Comparison of ENCODE assay signal across 9 mouse cellular contexts in the genomic region with DNA sequence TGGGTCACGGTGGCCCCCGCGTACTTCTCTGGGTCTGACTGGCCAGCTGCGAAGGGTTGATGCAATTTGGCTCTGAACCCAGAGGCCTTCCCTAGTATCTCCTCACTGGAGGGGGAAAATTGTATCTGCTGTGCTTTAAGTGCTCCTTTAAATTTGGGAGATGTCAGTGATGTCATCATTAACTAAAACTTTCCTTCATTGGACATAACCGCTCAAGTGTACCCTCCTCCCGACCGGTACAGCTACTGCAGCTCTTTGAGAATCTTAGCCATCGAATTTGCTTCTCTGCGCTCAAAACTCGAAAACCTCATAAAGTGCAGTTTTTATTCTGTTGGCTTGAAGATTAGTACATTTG. TPM values are rescaled to one million over a fixed set of nuclear protein-coding genes. Genes with fewer than 3 reads are reported as not detected.
DNase-seq lines count a peak whose midpoint lies in the region; ATAC-seq lines count a peak whose summit lies in the region.
"Had no signal": no experiment of that assay in that cellular context is flagged by ENCODE, and none has a peak within 500 bp of the region (broad histone marks: within the 10 kb centered on the region; RNA-seq: fewer than 3 reads in every experiment).

No protein-coding gene starts in this region.

- no peak overlapping the region for H3K27ac ChIP-seq in kidney, embryonic 15.5 days
- peak overlapping the region; percentile 73; the same call in 1 of the 2 replicates for H3K27ac ChIP-seq in embryonic facial prominence, embryonic 10.5 days (replicated peaks)
- no peak overlapping the region for H3K27ac ChIP-seq in hindbrain, embryonic 11.5 days (ENCODE audit: low read depth, low read length)
- peak overlapping the region; percentile 77 for H3K27ac ChIP-seq in midbrain, embryonic 12.5 days (replicated peaks)

- DNase-seq in kidney, adult 9 months, result no peak
- DNase-seq in embryonic facial prominence, embryonic 10.5 days (ENCODE audit: low spot score), result no peak
- no peak for DNase-seq in hindbrain, embryonic 11.5 days (ENCODE audit: low spot score)
- no peak for DNase-seq in urinary bladder, postnatal 10 days (ENCODE audit: low spot score)
- no peak for DNase-seq in spleen, adult 12 weeks (ENCODE audit: low spot score)
- DNase-seq in right cerebral cortex, postnatal 14 days, result no peak

- peaks cover 29% of the 10 kb centered on the region for H3K27me3 ChIP-seq in kidney, embryonic 15.5 days
- H3K27me3 ChIP-seq in embryonic facial prominence, embryonic 10.5 days (replicated peaks; ENCODE audit: low read depth, poor library complexity, severe bottlenecking), result peaks cover 28% of the 10 kb centered on the region
- H3K27me3 ChIP-seq in hindbrain, embryonic 11.5 days (ENCODE audit: control insufficient read depth, insufficient read depth, low read length), result no peaks in the 10 kb centered on the region
- H3K27me3 ChIP-seq in midbrain, embryonic 12.5 days, result peaks cover 8% of the 10 kb centered on the region

- 0 out of 2 replicates have a peak overlapping the region, but pooled peaks have one; percentile 36 for H3K9ac ChIP-seq in kidney, embryonic 15.5 days
- H3K9ac ChIP-seq in hindbrain, embryonic 11.5 days (ENCODE audit: low read depth, low read length), result peak overlapping the region; percentile 72
- H3K9ac ChIP-seq in midbrain, embryonic 12.5 days (replicated peaks), result peak overlapping the region; percentile 78

- WGBS in kidney, embryonic 15.5 days, result 21% methylated on average over 10 of the region's 10 CpGs
- WGBS in embryonic facial prominence, embryonic 10.5 days, result 29% methylated on average over 10 of the region's 10 CpGs
- 23% methylated on average over 10 of the region's 10 CpGs for WGBS in hindbrain, embryonic 11.5 days
- 26% methylated on average over 8 of the region's 10 CpGs for WGBS in midbrain, embryonic 12.5 days

- peak overlapping the region; percentile 63 for H3K4me3 ChIP-seq in kidney, embryonic 15.5 days (replicated peaks)
- peak overlapping the region; percentile 72 for H3K4me3 ChIP-seq in embryonic facial prominence, embryonic 10.5 days
- H3K4me3 ChIP-seq in hindbrain, embryonic 11.5 days (ENCODE audit: low read depth, low read length), result peak overlapping the region; percentile 65
- peak overlapping the region; percentile 73 for H3K4me3 ChIP-seq in midbrain, embryonic 12.5 days

- H3K4me1 ChIP-seq in kidney, embryonic 15.5 days, result peaks cover 9% of the 10 kb centered on the region; the same call in 1 of the 2 replicates
- peaks cover 5% of the 10 kb centered on the region; the same call in 1 of the 2 replicates for H3K4me1 ChIP-seq in embryonic facial prominence, embryonic 10.5 days
- H3K4me1 ChIP-seq in hindbrain, embryonic 11.5 days (replicated peaks; ENCODE audit: control insufficient read depth, insufficient read depth, low read length), result no peaks in the 10 kb centered on the region
- no peaks in the 10 kb centered on the region; the same call in 1 of the 2 replicates for H3K4me1 ChIP-seq in midbrain, embryonic 12.5 days

- peak overlapping the region; percentile 98 for H3K4me2 ChIP-seq in kidney, embryonic 15.5 days
- peak overlapping the region; percentile 89 for H3K4me2 ChIP-seq in hindbrain, embryonic 11.5 days (replicated peaks; ENCODE audit: low read depth, low read length)
- peak overlapping the region; percentile 91 for H3K4me2 ChIP-seq in midbrain, embryonic 12.5 days (replicated peaks)

- H3K9me3 ChIP-seq in kidney, embryonic 15.5 days (replicated peaks), result no peaks in the 10 kb centered on the region
- H3K9me3 ChIP-seq in embryonic facial prominence, embryonic 10.5 days, result no peaks in the 10 kb centered on the region
- no peaks in the 10 kb centered on the region for H3K9me3 ChIP-seq in hindbrain, embryonic 11.5 days (ENCODE audit: control insufficient read depth, low read length)
- no peaks in the 10 kb centered on the region for H3K9me3 ChIP-seq in midbrain, embryonic 12.5 days

- H3K36me3 ChIP-seq in kidney, embryonic 15.5 days, result no peaks in the 10 kb centered on the region
- no peaks in the 10 kb centered on the region for H3K36me3 ChIP-seq in embryonic facial prominence, embryonic 10.5 days (replicated peaks)
- H3K36me3 ChIP-seq in hindbrain, embryonic 11.5 days (ENCODE audit: control insufficient read depth, insufficient read depth, low read length), result no peaks in the 10 kb centered on the region
- H3K36me3 ChIP-seq in midbrain, embryonic 12.5 days, result no peaks in the 10 kb centered on the region

- ATAC-seq in kidney, embryonic 15.5 days (replicated peaks; ENCODE audit: low FRiP score), result peak; percentile 47; the same call in 1 of the 2 replicates
- ATAC-seq in hindbrain, embryonic 11.5 days (ENCODE audit: low FRiP score), result no peak
- no peak for ATAC-seq in midbrain, embryonic 12.5 days (ENCODE audit: low FRiP score, low read depth)

RNA-seq across cellular contexts. Expression of a gene that starts 0.8 kb away (rescaled TPM):
- 0.14 and 0.19 TPM in 2 replicates for polyA plus RNA-seq in kidney, embryonic 15.5 days (2015; fragmentation: Nextera tagmentation; extraction: Ambion mirVana)
- polyA plus RNA-seq in embryonic facial prominence, embryonic 10.5 days (2016; fragmentation: Nextera tagmentation; extraction: Ambion mirVana), result 0.42 and 0.55 TPM in 2 replicates
- 1.3 and 1.7 TPM in 2 replicates for polyA plus RNA-seq in hindbrain, embryonic 11.5 days (2014; fragmentation: Nextera tagmentation; extraction: Ambion mirVana)
- 1.9 and 2.1 TPM in 2 replicates for polyA plus RNA-seq in midbrain, embryonic 12.5 days (2016; fragmentation: Nextera tagmentation; extraction: Ambion mirVana)
- polyA plus RNA-seq: liver, adult 2 months had no signal

Comparison
In these comparisons a context has a peak if more than half of its experiments do, and no peak if none do; other contexts are left out.
1. H3K27ac ChIP-seq: peak in embryonic facial prominence, embryonic 10.5 days (single experiment) and midbrain, embryonic 12.5 days (single experiment); none in kidney, embryonic 15.5 days (single experiment) and hindbrain, embryonic 11.5 days (single experiment).
2. Peak in every context shown above with its lines, with median percentiles within 50 percentile points of each other: H3K4me2 ChIP-seq, H3K4me3 ChIP-seq and H3K9ac ChIP-seq.